Mouse (Mus musculus) CH12.LX (cell line): ENCODE measurements around the gene Arg2.

ENCODE experiments used
- CTCF ChIP-seq, 2 experiments: IDR thresholded peaks in 1 of 2; conservative IDR thresholded peaks in 1 of 2; 2 replicates each; pipeline ENCODE4 v1.5.1; 2011 to 2012; ENCODE audit warnings: low read depth in 2 of 2, low read length in 2 of 2, improper control_type of control experiment in 1 of 2, inconsistent platforms in 1 of 2, mild to moderate bottlenecking in 1 of 2, moderate library complexity in 1 of 2
- EP300 ChIP-seq: IDR thresholded peaks from 2 replicates; pipeline ENCODE4 v1.6.1; 2011; ENCODE audit warnings: low read length, improper control_type of control experiment
- ETS1 ChIP-seq: conservative IDR thresholded peaks from 2 replicates; pipeline ENCODE4 v1.6.1; 2012; ENCODE audit warnings: low read depth, mild to moderate bottlenecking, inconsistent platforms, low read length, improper control_type of control experiment, moderate library complexity
- JUND ChIP-seq: conservative IDR thresholded peaks from 2 replicates; pipeline ENCODE4 v1.6.1; 2011; ENCODE audit warnings: low read depth, low read length, improper control_type of control experiment
- MAX ChIP-seq: IDR thresholded peaks from 2 replicates; pipeline ENCODE4 v1.6.1; 2011; ENCODE audit warnings: low read length, improper control_type of control experiment
- MXI1 ChIP-seq: IDR thresholded peaks from 2 replicates; pipeline ENCODE4 v1.6.1; 2011; ENCODE audit warnings: mild to moderate bottlenecking, low read depth, low read length, improper control_type of control experiment
- POLR2A ChIP-seq: IDR thresholded peaks from 2 replicates; pipeline ENCODE4 v1.6.1; 2011; ENCODE audit warnings: low read depth, mild to moderate bottlenecking, improper control_type of control experiment, low read length
- UBTF ChIP-seq: IDR thresholded peaks from 2 replicates; pipeline ENCODE4 v1.6.1; 2012; ENCODE audit warnings: low read depth, mild to moderate bottlenecking, inconsistent platforms, low read length, improper control_type of control experiment, moderate library complexity
- ZC3H11A ChIP-seq: IDR thresholded peaks from 2 replicates; pipeline ENCODE4 v1.6.1; 2012; ENCODE audit warnings: low read depth, mild to moderate bottlenecking, inconsistent platforms, low read length, improper control_type of control experiment
- ZNF384 ChIP-seq: IDR thresholded peaks from 2 replicates; pipeline ENCODE4 v1.6.1; 2012; ENCODE audit warnings: low read depth, low read length, improper control_type of control experiment, inconsistent platforms

- no peak for TF ChIP-seq ETS1
- no peak for TF ChIP-seq ZC3H11A
- TF ChIP-seq ZNF384 = no peak
- no peak for TF ChIP-seq CTCF (conservative IDR thresholded peaks at IDR 0.05 in 1 of 2, IDR thresholded peaks at IDR 0.05 in 1 of 2; ENCODE audit: low read depth in 2 of 2, low read length in 2 of 2)
- TF ChIP-seq POLR2A = no peak
- no peak for TF ChIP-seq MXI1
- TF ChIP-seq JUND = no peak
- TF ChIP-seq MAX = no peak
- TF ChIP-seq EP300 = no peak
- no peak for TF ChIP-seq UBTF
Observed at GRCm38 (mm10) chr12:79134676-79135075, 4.1 kb downstream of the Arg2 start.
